Mouse (Mus musculus): ENCODE data around the gene Pdzd2. TPM values are rescaled to one million over a fixed set of nuclear protein-coding genes. Genes with fewer than 3 reads are reported as not detected.

Pdzd2 gene
- polyA plus RNA-seq, 1 experiment = 20.0 TPM

DNA sequence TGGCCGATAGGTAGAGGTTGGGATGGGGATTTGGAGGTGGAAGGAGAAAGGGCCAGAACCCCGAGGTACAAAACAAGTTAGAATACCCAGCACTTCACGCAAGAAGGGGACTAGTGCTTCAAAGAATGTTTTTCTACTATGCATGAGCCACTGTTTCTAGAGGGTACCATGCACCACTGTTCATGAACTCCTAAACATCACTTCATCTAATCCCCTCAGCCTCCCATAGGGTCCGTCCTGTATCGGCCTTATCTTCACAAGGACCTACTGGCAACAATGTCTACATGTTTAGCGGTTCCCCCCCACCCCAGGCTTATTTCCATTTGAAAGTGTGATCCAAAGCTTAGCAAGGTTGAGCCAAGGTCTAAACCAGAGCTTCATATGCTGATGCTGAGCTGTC lies 162.0 kb downstream of the Pdzd2 start:
- DNase-seq (ENCODE audit: low spot score) = no peak

GRCm38 (mm10) chr15:12577054-12577696 lies 162.5 kb downstream of the Pdzd2 start:
- no peak for DNase-seq (ENCODE audit: low spot score)

- DNase-seq (ENCODE audit: low spot score) = no peak
Observed at GRCm38 (mm10) chr15:12573621-12574020, 166.1 kb downstream of the Pdzd2 start.

DNA sequence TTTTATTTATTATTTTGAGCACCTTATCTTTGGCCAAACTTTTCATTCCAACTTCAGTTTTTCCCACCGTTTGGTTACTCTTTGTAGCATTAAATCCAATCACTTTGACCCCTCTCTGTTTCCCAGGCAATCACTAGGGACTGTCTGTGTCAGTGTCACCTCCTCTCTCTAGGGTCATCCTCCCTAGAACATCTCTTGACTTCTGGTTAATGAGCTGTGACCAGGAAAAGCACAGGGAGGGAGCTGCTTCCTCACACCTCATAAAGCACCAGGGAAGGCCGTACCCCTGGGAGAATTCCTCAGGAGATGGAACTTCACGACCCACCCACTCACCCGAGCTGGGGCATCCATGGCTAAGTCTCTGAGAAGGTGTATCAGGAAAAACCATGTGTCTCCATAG lies 168.6 kb downstream of the Pdzd2 start:
- no peak for DNase-seq (ENCODE audit: low spot score)

DNA sequence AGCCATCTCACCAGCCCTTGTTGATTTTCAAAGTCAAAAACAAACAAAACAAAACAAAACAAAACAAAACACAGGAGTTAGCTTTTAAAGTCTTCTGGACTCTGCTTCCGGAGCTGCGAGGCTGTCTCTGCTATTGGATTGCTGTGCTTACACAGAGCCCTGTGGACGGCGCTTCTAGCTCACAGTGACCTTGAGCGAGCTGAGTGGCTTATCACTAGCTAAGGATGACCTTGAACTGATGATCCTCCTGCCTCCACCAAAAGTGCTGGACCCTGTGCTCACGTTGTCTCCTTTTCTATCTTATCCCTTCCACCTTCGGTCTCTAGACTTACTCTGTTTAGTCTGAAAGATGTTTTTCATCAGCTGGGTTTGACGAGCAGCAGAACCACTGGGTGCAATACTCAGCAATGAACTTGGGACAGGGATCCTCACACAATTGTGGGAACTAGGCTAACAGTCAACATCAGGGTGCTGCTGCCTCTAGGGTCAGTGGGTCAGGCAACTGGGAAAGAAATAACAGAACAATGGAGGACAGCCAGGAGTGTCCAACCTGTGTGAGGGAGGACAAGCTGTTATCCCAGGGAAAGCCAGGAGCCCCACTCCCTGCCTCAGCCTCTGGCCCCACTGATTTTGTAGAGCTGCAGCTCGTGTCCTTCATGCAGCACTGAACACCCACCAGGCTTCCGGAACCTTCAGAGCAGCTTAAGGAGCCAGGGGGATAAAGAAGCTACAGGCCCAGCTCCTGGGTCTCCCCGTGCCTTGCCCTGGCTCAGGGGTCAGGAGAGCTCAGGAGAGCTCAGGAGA lies 172.9 kb downstream of the Pdzd2 start:
- no peak for DNase-seq (ENCODE audit: low spot score)

GRCm38 (mm10) chr15:12565281-12565680 lies 174.4 kb downstream of the Pdzd2 start:
- DNase-seq (ENCODE audit: low spot score) = no peak

DNA sequence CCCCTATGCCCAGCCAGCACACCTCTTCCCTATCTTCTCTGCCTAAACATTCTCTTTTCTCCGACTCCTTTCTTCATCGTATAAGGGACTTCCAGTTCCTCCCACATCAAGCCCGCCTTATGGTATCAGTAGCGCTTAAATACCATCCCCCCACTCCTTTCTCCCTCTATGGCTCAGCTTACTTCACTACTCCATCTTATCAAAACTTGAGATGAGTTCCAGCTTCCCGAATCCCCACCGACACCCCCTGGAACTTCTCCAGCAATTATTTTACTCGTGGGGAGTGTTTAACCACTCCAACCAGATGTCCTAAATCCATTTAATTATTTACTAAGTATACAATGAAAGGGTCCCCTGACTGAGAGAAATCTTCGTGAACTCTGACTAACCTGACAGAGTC lies 179.2 kb downstream of the Pdzd2 start:
- DNase-seq (ENCODE audit: low spot score) = no peak

- no peak for DNase-seq (ENCODE audit: low spot score)
Observed at GRCm38 (mm10) chr15:12557663-12558436, 181.9 kb downstream of the Pdzd2 start.

GRCm38 (mm10) chr15:12553211-12553610 lies 186.5 kb downstream of the Pdzd2 start:
- DNase-seq (ENCODE audit: low spot score) = no peak

DNA sequence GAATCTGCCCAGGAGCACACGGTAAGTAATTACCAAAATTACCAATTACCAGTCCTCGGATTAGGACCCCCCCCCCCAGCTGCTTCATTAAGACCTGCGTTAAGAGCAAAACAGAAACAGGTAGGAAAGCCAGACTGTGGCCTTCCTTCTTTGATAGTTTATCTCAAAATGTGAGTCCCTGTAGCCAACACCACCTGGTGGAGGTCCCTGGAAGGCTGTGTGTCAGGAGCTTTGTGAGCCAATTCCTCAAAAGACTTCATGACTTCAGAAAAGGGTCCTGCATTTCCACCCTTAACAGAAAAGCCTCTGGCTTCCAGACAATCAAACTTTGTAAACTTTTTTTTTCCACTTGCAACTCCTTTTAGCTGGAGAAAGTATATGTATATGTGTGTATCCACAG lies 188.8 kb downstream of the Pdzd2 start:
- DNase-seq (ENCODE audit: low spot score) = no peak

DNA sequence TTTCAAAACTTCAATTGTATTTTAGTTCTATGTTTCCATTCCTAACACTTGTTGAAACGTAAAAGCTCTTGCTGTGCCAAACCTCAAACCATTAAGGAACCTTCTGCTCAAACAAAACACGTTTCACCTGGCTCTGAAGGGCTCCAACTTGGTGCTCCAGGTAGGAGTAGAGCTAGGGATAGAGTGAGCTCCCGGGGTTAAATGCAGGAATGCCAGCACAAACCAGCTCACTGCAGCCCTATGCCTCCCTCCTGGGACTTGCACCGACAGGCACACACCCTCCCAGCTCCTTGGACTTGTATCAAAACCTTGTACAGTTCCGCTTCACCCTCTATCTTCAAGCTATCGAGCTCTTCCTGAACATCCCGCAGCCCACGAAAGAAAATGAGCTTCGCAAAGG lies 189.3 kb downstream of the Pdzd2 start:
- peak; percentile 35 for DNase-seq (ENCODE audit: low spot score)

- DNase-seq (ENCODE audit: low spot score) = peak; percentile 43
Observed at GRCm38 (mm10) chr15:12549919-12550305, 189.8 kb downstream of the Pdzd2 start.

- peak; percentile 46 for DNase-seq (ENCODE audit: low spot score)
Observed at GRCm38 (mm10) chr15:12549271-12549918, 190.3 kb downstream of the Pdzd2 start.

DNA sequence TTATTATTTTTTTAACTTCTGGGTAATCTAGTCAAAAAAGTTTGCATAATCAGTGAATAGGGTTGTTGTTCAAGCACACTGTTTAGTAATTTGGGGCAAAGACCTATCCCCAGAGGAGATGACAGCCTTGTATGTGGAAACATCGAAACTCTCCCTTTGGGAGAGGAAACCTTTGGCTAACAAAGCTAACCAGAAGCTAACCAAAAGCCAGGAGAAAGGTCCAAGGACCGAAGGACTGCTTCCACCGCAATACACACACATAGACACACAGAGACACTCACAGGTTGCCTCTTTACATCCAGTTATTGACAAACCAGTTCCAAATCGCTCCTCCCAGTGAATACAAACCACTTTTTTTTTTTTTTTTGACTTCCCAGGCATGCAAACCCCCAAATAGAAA lies 191.0 kb downstream of the Pdzd2 start:
- no peak for DNase-seq (ENCODE audit: low spot score)

DNA sequence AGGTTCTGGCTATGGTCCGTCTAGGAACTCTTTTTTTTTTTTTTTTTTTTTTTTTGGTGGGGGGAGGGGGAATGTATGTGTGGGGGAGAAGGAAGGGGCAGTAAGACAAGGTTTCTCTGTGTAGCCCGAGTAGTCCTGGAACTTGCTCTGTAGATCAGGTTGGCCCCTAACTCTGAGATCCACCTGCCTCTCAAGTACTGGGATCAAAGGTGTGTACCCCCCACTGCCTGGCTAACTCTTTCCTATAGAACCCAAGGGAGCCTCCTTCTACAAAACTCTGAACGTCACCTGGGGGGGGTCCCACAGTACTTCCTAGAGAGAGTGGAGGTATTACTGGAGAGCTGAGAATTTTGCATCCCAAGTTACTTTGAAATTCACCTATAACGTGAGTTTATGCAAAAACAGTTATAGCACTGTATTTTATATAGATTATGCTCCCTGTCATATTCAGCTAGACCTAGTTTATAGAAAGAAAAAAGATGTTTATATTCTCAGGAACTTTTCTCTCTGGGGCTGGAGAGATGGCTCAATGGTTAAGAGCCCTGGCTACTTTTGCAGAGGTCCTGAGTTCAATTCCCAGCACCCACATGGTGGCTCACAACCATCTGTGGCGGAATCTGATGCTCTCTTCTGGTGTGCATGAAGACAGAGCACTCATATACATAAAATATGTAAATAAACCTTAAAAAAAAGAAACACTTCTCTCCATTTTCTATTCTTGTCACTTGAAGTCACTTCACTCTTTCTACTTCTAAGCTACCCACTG lies 191.9 kb downstream of the Pdzd2 start:
- DNase-seq (ENCODE audit: low spot score) = no peak

DNA sequence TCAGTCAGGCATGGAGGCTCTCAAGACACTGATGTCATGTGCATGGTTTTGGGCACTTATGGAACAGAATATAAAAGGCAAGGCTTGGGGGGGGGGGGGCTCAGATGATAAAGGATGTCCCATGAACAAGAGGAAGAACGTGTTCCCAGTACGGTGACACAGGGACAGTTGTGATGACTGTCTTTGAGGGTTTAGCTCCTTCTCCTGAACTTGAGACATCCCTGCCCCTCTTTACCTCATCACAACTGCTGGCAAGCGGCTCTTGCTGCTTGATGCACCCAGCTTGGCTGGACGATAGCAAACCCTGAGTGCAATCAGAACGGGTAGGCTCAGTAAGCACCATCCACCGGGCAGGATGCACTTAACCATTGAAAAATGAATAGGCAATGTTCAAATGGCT lies 192.9 kb downstream of the Pdzd2 start:
- no peak for DNase-seq (ENCODE audit: low spot score)

GRCm38 (mm10) chr15:12545671-12546070 lies 194.1 kb downstream of the Pdzd2 start:
- DNase-seq (ENCODE audit: low spot score) = no peak

DNA sequence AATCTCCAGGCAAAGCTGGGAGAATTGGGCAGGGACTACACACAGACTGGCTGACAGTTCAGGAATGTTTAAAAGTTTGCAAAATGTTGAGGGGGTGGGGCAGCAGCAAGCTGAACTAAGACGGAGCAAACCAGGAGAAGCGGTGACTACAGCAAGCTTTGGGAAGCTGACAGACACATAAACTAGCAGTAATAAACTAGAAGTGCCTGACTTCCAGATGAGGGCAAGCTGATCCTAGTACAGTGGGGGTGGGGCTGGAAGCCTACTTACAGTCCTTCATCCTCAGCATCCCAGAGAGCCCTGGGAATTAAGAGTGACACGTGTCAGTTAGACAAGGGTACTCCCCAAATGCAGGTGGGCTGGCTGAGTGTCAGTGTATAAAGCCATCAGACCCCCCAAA lies 194.5 kb downstream of the Pdzd2 start:
- DNase-seq (ENCODE audit: low spot score) = no peak

GRCm38 (mm10) chr15:12543686-12544325 lies 195.9 kb downstream of the Pdzd2 start:
- no peak for DNase-seq (ENCODE audit: low spot score)

DNA sequence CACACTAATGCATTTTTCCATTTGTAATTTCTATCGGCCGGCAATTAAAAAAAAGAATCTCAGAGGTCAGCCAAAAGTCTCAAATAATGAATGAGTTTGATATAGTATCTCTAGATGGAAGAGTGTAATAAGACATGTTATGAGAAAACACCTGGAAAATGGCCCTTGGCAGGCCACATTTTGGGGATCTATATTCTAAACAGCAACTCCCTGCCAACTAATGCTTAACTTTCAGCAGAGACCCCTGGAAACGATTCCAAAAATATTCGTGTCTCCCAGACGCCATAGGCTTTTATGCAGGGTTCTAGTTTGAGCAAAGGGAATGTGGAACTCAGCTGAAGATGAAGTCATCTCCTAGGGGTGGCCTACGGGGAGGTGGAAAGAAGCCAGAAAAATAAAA lies 197.4 kb downstream of the Pdzd2 start:
- DNase-seq (ENCODE audit: low spot score) = no peak
